Mouse (Mus musculus) fat pad, adult 2 months (tissue): ENCODE measurements at regions not wholly inside any gene's neighbourhood (a gene's known extent, or its start where the extent isn't known, plus 50 kb on each side); places are given as distances from the start of the nearest gene placed in this dataset.

Experiments
- DNase-seq: peaks from one replicate; pipeline ENCODE4 v3.0.0-alpha.2; 2011; ENCODE audit warnings: low read depth, low spot score; ENCODE audit errors: extremely low read depth

- DNase-seq: no peak
Observed at GRCm38 (mm10) chr8:88972993-88973690, 70.8 kb downstream of the Sall1 start.

- no peak for DNase-seq
Observed at GRCm38 (mm10) chr8:88958843-88959242, 85.1 kb downstream of the Sall1 start.

- no peak for DNase-seq
Observed at GRCm38 (mm10) chr8:88953178-88953577, 90.8 kb downstream of the Sall1 start.

GRCm38 (mm10) chr8:88951829-88952155 is 92.2 kb downstream of the Sall1 start:
- no peak for DNase-seq

- DNase-seq: no peak
Observed at GRCm38 (mm10) chr8:88951145-88951828, 92.7 kb downstream of the Sall1 start.

GRCm38 (mm10) chr8:88949975-88950374 is 94.0 kb downstream of the Sall1 start:
- no peak for DNase-seq

- DNase-seq: no peak
Observed at GRCm38 (mm10) chr8:88948981-88949380, 95.0 kb downstream of the Sall1 start.

- DNase-seq: no peak
Observed at GRCm38 (mm10) chr8:88948328-88948727, 95.6 kb downstream of the Sall1 start.

GRCm38 (mm10) chr8:88947384-88947783 is 96.6 kb downstream of the Sall1 start:
- DNase-seq: no peak

GRCm38 (mm10) chr8:88945656-88946055 is 98.3 kb downstream of the Sall1 start:
- DNase-seq: no peak

- DNase-seq: no peak
Observed at GRCm38 (mm10) chr8:88944038-88944437, 99.9 kb downstream of the Sall1 start.

GRCm38 (mm10) chr8:88939071-88939746 is 104.8 kb downstream of the Sall1 start:
- DNase-seq: no peak

- no peak for DNase-seq
Observed at GRCm38 (mm10) chr8:88934708-88935107, 109.3 kb downstream of the Sall1 start.

- DNase-seq: no peak
Observed at GRCm38 (mm10) chr8:88931050-88931449, 112.9 kb downstream of the Sall1 start.

GRCm38 (mm10) chr8:88930370-88930769 is 113.6 kb downstream of the Sall1 start:
- no peak for DNase-seq

- no peak for DNase-seq
Observed at GRCm38 (mm10) chr8:88928675-88929377, 115.1 kb downstream of the Sall1 start.

GRCm38 (mm10) chr8:88922840-88923239 is 121.1 kb downstream of the Sall1 start:
- no peak for DNase-seq

- DNase-seq: no peak
Observed at GRCm38 (mm10) chr8:88921967-88922366, 122.0 kb downstream of the Sall1 start.

GRCm38 (mm10) chr8:88919282-88919681 is 124.7 kb downstream of the Sall1 start:
- no peak for DNase-seq

- no peak for DNase-seq
Observed at GRCm38 (mm10) chr8:88916064-88916463, 127.9 kb downstream of the Sall1 start.

- no peak for DNase-seq
Observed at GRCm38 (mm10) chr8:88914657-88915056, 129.3 kb downstream of the Sall1 start.

- DNase-seq: no peak
Observed at GRCm38 (mm10) chr8:88914190-88914589, 129.8 kb downstream of the Sall1 start.
